Mouse (Mus musculus): ENCODE results near the gene Slamf9. TPM values are rescaled to one million over a fixed set of nuclear protein-coding genes. Genes with fewer than 3 reads are reported as not detected.
A peak's percentile ranks its signal among the peaks of the same experiment; 100 is the strongest.

Slamf9 gene
- total RNA-seq, 2 experiments from 2014 or later = 0.64 to 1.1 TPM

- DNase-seq (ENCODE audit: low spot score in 2 of 2) = no peak
Observed at GRCm38 (mm10) chr1:172510421-172510972, 35.3 kb downstream of the Slamf9 start.

- DNase-seq (ENCODE audit: low spot score in 2 of 2) = peak in 1 of 2 experiments; percentile 40
Observed at GRCm38 (mm10) chr1:172512962-172513361, 37.8 kb downstream of the Slamf9 start.

GRCm38 (mm10) chr1:172513525-172514212, 38.5 kb downstream of the Slamf9 start:
- no peak for DNase-seq (ENCODE audit: low spot score in 2 of 2)

- DNase-seq (ENCODE audit: low spot score in 2 of 2) = no peak
Observed at GRCm38 (mm10) chr1:172514213-172514529, 39.0 kb downstream of the Slamf9 start.

- no peak for DNase-seq (ENCODE audit: low spot score in 2 of 2)
Observed at GRCm38 (mm10) chr1:172514551-172515268, 39.6 kb downstream of the Slamf9 start.

- no peak for DNase-seq (ENCODE audit: low spot score in 2 of 2)
Observed at GRCm38 (mm10) chr1:172515396-172515795, 40.2 kb downstream of the Slamf9 start.

- no peak for DNase-seq (ENCODE audit: low spot score in 2 of 2)
Observed at GRCm38 (mm10) chr1:172518013-172518412, 42.9 kb downstream of the Slamf9 start.

GRCm38 (mm10) chr1:172519644-172520043, 44.5 kb downstream of the Slamf9 start:
- DNase-seq (ENCODE audit: low spot score in 2 of 2) = no peak

GRCm38 (mm10) chr1:172520576-172521440, 45.6 kb downstream of the Slamf9 start, which contains the start of gene Cfap45:
TSS of gene Cfap45 (plus strand) at chr1:172520801.
- DNase-seq (ENCODE audit: low spot score in 2 of 2) = peak; percentile 61 to 75

- DNase-seq (ENCODE audit: low spot score in 2 of 2) = no peak
Observed at GRCm38 (mm10) chr1:172522524-172522923, 47.4 kb downstream of the Slamf9 start.

GRCm38 (mm10) chr1:172523699-172524101, 48.5 kb downstream of the Slamf9 start:
- no peak for DNase-seq (ENCODE audit: low spot score in 2 of 2)

- DNase-seq (ENCODE audit: low spot score in 2 of 2) = no peak
Observed at GRCm38 (mm10) chr1:172525027-172525764, 50.0 kb downstream of the Slamf9 start.

- DNase-seq (ENCODE audit: low spot score in 2 of 2) = no peak
Observed at GRCm38 (mm10) chr1:172525971-172526370, 50.8 kb downstream of the Slamf9 start.

- no peak for DNase-seq (ENCODE audit: low spot score in 2 of 2)
Observed at GRCm38 (mm10) chr1:172526380-172527081, 51.4 kb downstream of the Slamf9 start.

GRCm38 (mm10) chr1:172527431-172527830, 52.3 kb downstream of the Slamf9 start:
- no peak for DNase-seq (ENCODE audit: low spot score in 2 of 2)

Other genes with a start within 250 kb of the Slamf9 start
- gene Atp1a4, start 216.9 kb upstream of the Slamf9 start, total RNA-seq (2021) = not detected
- 100 to 1,000 TPM; 178 to 204 TPM for gene Igsf8, start 213.7 kb upstream of the Slamf9 start, total RNA-seq (2021)
- gene Atp1a2, start 177.3 kb upstream of the Slamf9 start, total RNA-seq (2021) = 100 to 1,000 TPM; 472 TPM
- 10 to 100 TPM; 38.4 to 46.7 TPM for gene Kcnj9, start 146.0 kb upstream of the Slamf9 start, total RNA-seq (2021)
- 10 to 100 TPM; 70.7 to 73.5 TPM for gene Kcnj10, start 134.1 kb upstream of the Slamf9 start, total RNA-seq (2021)
- 10 to 100 TPM; 10.2 to 10.8 TPM for gene Pigm, start 98.8 kb upstream of the Slamf9 start, total RNA-seq (2021)
- gene Igsf9, start 6.4 kb downstream of the Slamf9 start, total RNA-seq (2021) = 10 to 100 TPM; 13.9 to 15.5 TPM
- 10 to 100 TPM; 20.7 to 21.4 TPM for gene Tagln2, start 24.7 kb downstream of the Slamf9 start, total RNA-seq (2021)
- 1 to 10 TPM; 3.3 to 4.9 TPM for gene Cfap45, start 45.4 kb downstream of the Slamf9 start, total RNA-seq (2021)
- gene Vsig8, start 80.6 kb downstream of the Slamf9 start, total RNA-seq (2021) = under 1 TPM; 0.51 to 0.85 TPM
- not detected for gene Slamf8, start 115.2 kb downstream of the Slamf9 start, total RNA-seq (2021)
- under 1 TPM in 1 of 2 experiments, not detected in 1; 0.25 TPM for gene Fcrl6, start 127.2 kb downstream of the Slamf9 start, total RNA-seq (2021)
- gene Dusp23, start 157.6 kb downstream of the Slamf9 start, total RNA-seq (2021) = 1 to 10 TPM; 8.3 to 8.9 TPM
- gene Crp, start 222.7 kb downstream of the Slamf9 start, total RNA-seq (2021) = not detected

Measured in layer of hippocampus, postnatal 10 days (tissue).